Mouse (Mus musculus) heart, adult 2 months (tissue): ENCODE measurements around the gene Xk. TPM values are rescaled to one million over a fixed set of nuclear protein-coding genes. Genes with fewer than 3 reads are reported as not detected.

Experiments
- polyA plus RNA-seq: library from polyadenylated mRNA; depleted of rRNA; stranded (reverse); fragments of >200 nt; gene quantifications from 2 replicates; pipeline ENCODE4 v1.2.3, GENCODE M21; 2012; rRNA removed
- total RNA-seq, 2 experiments: library from RNA; stranded (reverse); gene quantifications; 2 replicates each; pipeline ENCODE4 v1.2.3; 2021

The Xk gene
- total and polyA plus RNA-seq, 3 experiments, result 3.3 to 8.2 (median 7.3) TPM

Other genes with a start within 250 kb of the Xk start
- not detected for gene Fthl17e, start 239.3 kb upstream of the Xk start, total RNA-seq
- not detected in 2 replicates for gene Fthl17e, start 239.3 kb upstream of the Xk start, polyA plus RNA-seq
- not detected for gene Fthl17f, start 209.7 kb upstream of the Xk start, total RNA-seq
- gene Fthl17f, start 209.7 kb upstream of the Xk start, polyA plus RNA-seq, result not detected in 2 replicates
- gene 4930402K13Rik, start 168.2 kb upstream of the Xk start, total RNA-seq, result not detected
- not detected in 2 replicates for gene 4930402K13Rik, start 168.2 kb upstream of the Xk start, polyA plus RNA-seq
- 1 to 10 TPM; 4.2 to 5.4 TPM for gene Lancl3, start 72.9 kb upstream of the Xk start, total RNA-seq
- 0.53 and 1.1 TPM in 2 replicates for gene Lancl3, start 72.9 kb upstream of the Xk start, polyA plus RNA-seq
- gene Gm14862, start 15.9 kb upstream of the Xk start, total RNA-seq, result not detected
- not detected in 2 replicates for gene Gm14862, start 15.9 kb upstream of the Xk start, polyA plus RNA-seq
- under 1 TPM in 1 of 2 experiments, not detected in 1; 0.86 TPM for gene H2al1m, start 11.0 kb downstream of the Xk start, total RNA-seq
- 0.33 TPM in 1 of 2 replicates, not detected in the other for gene H2al1m, start 11.0 kb downstream of the Xk start, polyA plus RNA-seq
- not detected for gene H2al1k, start 77.9 kb downstream of the Xk start, total RNA-seq
- 0.44 TPM in 1 of 2 replicates, not detected in the other for gene H2al1k, start 77.9 kb downstream of the Xk start, polyA plus RNA-seq
- 10 to 100 TPM in 1 of 2 experiments, 1 to 10 TPM in 1; 8.6 to 10.7 TPM for gene Cybb, start 215.0 kb downstream of the Xk start, total RNA-seq
- 2.1 and 3.0 TPM in 2 replicates for gene Cybb, start 215.0 kb downstream of the Xk start, polyA plus RNA-seq